Mouse (Mus musculus): Measurements from ENCODE around the gene Limch1. TPM values are rescaled to one million over a fixed set of nuclear protein-coding genes. Genes with fewer than 3 reads are reported as not detected.

The Limch1 gene
- total RNA-seq, 2 experiments from 2014 or later: not detected

DNA sequence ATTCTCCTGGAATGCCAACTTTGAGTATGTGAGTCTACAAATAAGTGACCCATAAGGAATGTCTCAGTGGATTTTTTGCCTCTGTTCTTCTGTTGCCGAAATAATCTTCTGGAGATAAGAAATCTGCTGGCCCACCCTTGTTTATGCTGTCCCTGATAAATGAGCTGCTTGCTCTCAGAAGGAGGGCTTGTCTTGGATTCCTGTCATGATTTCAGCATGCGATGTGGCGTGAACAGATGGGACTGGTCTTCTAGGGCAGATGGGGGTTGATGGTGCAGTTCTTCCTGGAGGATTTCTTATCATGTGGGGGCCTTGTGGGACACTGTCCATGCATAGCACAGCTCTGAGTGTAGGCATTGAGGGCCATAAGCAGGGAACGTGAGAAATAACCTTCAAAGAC, 116.5 kb downstream of the Limch1 start:
- ATAC-seq (replicated peaks; ENCODE audit: low FRiP score, low TSS enrichment, poor library complexity, severe bottlenecking): no peak

DNA sequence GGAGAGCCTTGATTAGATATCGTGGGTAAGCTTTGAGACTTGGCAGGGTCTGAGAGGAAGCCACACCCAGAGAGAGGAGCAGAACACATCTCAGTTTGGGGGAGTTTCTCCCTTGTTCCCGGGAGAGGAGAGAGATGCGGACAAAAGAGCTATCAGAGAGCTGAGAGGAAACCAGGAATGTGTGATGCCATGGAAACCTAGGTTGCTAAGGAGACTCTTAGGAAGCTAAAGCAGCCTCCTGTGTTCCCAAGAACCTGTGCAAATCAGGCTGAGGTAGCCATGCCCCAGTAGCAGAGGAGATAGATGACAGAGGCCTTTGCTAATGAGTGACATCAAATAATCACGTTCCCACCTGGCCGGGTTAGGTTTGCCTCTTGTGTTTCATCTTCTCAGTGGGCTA, 119.6 kb downstream of the Limch1 start:
- no peak for ATAC-seq (replicated peaks; ENCODE audit: low FRiP score, low TSS enrichment, poor library complexity, severe bottlenecking)

DNA sequence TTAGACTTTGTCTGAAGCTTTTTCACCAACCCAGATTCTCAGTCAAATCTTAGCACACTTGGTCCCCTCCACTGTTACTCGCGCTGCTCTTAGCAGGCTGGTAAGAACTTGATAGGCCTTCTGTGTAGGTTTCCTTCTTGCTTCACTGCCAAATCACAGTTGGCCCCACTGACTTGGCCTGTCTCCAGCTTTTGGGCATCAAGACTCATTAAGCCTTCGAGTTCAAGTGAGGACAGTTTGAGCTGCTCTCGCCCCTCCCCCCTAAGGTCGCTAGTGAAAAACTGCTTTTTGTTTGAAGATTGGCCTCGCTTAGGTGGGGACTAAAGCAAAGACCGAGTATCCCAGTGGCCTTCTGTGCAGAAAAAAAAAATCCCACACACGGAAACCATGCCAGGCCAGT, 120.4 kb downstream of the Limch1 start:
- no peak for ATAC-seq (replicated peaks; ENCODE audit: low FRiP score, low TSS enrichment, poor library complexity, severe bottlenecking)

DNA sequence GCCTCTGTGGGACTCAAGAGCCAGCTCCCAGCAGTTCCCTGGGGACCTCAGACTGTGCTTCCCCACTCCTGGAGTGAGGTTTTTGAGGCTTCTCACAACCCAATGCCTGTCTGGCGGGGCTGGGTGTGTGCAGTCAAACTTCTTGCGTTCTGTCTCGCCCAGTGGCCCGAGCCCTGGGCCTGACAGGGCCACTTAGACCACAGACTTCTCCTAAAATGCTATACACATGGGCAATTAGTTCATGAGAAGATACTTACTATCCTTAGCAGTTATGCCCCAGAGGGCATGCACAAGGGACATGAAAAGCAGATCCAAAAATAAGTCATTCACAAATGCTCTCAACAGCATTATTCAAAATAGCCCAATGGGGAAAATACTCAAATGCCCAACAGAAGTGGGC, 123.9 kb downstream of the Limch1 start:
- ATAC-seq (replicated peaks; ENCODE audit: low FRiP score, low TSS enrichment, poor library complexity, severe bottlenecking): no peak

DNA sequence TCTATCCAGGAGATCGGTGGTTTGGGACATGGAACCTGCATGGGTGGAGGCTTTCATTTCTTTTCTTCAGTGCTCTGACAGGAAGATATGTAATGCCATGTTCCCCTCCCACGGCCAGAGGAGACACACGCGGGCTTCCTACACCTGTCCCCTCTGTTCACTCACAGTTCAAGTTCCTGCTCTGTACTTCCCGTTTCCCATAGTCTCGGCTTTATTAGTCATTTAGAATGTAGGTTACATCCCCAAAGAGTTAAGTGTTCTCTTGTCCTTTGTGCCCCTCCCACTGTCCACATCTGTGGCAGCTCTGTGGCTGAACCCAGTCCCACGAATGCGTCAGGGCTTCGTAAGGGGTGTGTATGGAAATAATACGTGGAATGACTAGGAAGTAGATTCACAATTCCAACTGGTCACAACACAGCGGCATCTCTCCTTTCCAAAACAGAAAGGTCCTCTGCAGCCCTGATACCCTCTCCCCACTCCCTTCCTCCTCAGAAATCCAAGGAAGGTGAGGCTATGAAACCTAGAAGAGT, 126.0 kb downstream of the Limch1 start:
- ATAC-seq (replicated peaks; ENCODE audit: low FRiP score, low TSS enrichment, poor library complexity, severe bottlenecking): no peak

DNA sequence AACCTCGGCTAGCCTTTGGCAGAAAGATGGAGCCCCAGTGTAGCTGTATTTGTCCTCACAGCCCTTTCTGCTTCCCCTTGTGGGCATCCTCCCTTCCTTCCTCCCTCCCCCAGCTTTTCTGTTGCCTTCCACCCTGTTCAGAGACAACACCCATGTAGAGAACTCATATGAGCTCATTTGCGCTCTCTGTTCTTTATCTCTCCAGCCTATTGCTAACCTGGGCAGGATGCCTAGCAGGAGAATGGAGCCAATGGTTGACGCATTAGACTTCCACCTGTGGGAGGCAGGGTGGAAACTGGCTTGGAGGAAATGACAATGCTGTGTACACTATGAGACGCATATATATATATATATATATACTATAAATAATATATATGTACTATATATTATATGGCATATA, 126.4 kb downstream of the Limch1 start:
- no peak for ATAC-seq (replicated peaks; ENCODE audit: low FRiP score, low TSS enrichment, poor library complexity, severe bottlenecking)

DNA sequence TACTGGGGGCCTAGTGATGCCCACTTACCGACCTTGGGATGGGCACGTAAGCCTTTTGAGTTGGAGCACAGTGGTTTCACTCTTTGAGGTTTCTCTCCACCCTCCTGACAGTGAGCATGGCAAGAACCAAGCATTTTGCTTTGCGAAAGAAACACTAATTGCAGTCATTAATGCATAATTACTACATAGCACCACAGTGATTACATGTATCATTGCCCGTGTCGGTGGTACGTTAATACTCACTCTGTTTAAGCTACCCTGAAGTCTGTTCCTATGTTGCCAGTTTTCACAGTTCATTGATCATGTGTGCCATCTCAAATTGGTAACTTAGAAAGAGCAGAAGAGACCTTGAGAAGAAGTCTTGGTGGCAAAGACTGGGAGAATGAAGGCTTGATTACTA, 127.1 kb downstream of the Limch1 start:
- no peak for ATAC-seq (replicated peaks; ENCODE audit: low FRiP score, low TSS enrichment, poor library complexity, severe bottlenecking)

DNA sequence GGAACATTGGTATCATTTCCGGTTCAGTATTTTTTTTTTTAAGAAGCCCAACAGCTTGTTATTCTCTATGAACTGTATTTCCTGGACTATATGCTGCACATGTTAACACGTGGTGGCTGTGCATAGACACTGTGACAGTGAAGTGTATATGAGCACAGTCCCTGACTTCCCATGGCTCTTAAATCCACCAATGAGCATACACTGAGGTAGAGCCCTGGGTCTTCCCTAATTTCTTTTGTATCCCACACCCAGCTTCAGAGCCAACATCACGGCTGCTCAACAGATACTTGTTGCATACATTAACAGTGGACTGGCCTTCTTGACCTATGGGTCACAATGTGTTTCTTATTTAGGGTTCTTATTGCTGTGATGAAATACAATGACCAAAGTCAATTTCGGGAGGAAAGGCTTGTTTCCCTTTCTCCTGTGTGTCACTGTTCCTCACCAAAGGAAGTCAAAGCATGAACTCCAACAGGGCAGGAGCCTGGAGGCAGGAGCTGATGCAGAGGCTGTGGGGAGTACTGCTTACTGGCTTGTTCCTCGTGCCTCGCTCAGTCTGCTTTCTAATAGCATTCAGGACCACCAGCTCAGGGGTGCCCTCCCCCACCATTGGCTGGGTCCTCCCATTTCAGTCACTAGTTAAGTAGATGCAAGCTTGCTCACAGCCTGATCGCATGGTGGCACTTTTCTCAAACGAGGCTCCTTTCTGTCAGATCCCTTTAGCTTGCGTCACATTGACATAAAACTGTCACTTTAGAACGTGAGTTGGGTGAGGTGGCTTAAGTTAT, 130.6 kb downstream of the Limch1 start:
- ATAC-seq (replicated peaks; ENCODE audit: low FRiP score, low TSS enrichment, poor library complexity, severe bottlenecking): no peak

DNA sequence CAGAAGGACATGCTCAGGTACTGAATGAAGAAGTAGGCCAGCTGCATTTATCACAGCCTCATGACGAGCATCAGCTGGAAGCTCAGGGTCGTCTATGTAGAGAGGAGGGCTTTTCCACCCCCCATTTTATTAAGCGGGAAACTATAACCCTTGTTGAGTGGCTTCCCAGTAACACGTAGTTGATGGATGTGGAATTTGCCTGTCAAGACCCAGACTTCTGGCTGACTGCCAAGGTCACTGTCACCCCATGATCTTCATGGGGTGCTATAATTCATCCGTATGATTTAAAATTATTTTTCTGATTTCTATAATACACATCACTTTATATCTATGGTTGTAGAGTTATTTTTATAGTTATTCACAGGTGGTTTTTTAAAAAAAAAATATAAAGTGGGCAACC, 131.4 kb downstream of the Limch1 start:
- no peak for ATAC-seq (replicated peaks; ENCODE audit: low FRiP score, low TSS enrichment, poor library complexity, severe bottlenecking)

DNA sequence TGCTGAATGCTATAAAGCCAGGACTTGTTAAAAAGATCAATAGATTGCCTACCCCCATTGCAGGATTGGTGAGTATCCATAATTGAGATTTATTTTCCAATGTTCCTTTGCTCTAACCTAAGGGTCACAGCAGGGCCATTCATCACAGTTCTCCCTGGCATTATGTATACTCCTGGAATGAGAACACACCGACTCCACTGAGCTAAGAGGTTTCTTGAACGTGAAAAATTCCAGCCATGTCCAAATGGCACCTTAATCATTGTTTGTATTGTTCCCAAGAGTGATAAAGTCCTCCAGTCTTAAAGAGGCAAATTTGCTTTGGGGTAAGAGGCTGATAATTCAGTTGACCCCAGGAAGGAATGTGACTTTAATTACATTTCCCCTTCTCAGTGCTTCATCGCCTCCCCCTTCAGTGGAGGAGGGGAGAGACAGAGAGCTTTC, 136.3 kb downstream of the Limch1 start:
- ATAC-seq (replicated peaks; ENCODE audit: low FRiP score, low TSS enrichment, poor library complexity, severe bottlenecking): no peak

DNA sequence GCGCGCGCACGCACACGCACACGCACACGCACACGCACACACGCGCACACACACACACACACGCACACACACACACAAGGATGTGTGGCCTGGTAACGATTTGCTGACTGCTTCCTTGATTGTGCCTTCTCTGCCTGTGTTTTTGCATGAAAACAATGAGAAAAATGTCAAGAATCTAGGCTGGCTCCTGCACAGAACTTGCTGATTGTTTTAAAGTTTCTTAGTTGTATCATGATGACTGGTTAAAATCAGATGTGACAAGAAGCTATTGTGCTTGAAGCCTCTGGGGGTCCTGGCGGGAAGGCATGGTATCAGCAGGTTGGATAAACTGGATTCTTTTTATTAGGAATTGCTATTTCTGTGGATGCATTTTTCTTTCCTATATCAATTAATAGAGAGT, 137.1 kb downstream of the Limch1 start:
- no peak for ATAC-seq (replicated peaks; ENCODE audit: low FRiP score, low TSS enrichment, poor library complexity, severe bottlenecking)

DNA sequence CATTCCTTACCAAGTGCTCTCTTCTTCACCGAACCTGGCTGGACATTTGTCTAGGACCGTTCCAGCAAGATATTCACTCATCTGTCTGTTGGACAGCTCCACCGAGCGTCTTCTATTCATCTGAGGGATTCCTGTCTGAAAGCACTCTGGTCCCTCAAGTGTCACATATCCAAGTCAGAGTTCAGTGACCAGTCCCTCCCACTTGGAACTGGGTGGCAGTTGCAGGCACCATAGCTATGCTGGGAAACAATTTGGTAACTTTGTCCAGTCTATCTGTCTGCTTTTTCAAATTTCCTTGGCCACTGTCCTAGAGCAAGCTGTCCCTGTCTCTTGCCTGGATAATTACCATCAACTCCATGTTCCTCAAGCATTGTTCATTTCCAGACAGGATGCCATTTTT, 138.9 kb downstream of the Limch1 start:
- ATAC-seq (replicated peaks; ENCODE audit: low FRiP score, low TSS enrichment, poor library complexity, severe bottlenecking): no peak

DNA sequence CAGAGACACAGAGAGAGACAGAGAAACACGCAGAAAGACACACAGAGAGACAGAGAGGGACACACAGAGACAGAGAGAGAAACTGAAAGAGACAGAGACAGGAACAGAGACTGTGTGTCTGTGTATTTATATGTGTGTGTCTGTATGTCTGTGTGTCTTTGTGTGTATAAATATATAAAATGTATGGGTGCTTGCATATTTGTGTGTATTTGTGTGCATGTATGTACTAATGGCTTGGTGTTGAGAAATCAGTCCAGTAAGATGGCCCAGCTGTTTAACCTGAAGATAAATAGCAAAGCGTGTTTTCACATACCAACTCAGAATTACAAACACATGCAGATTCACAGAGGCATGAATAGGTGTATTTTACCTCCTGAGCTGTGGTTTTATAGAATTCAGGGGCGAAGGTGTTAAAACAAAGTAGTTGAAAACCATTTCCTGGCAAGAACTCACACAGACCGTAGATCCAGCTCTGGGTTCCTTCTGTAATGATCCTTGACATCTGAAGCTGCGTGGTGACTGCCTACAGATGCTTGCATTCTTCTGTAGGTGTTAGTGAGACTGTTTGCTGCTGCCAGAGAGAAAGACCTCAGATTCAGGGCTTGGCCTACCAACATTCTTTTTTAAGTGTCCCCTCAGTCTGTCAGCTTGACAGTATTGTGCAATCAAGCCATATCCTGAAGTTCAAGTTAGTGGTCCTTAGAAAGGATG, 140.9 kb downstream of the Limch1 start:
- ATAC-seq (replicated peaks; ENCODE audit: low FRiP score, low TSS enrichment, poor library complexity, severe bottlenecking): no peak

DNA sequence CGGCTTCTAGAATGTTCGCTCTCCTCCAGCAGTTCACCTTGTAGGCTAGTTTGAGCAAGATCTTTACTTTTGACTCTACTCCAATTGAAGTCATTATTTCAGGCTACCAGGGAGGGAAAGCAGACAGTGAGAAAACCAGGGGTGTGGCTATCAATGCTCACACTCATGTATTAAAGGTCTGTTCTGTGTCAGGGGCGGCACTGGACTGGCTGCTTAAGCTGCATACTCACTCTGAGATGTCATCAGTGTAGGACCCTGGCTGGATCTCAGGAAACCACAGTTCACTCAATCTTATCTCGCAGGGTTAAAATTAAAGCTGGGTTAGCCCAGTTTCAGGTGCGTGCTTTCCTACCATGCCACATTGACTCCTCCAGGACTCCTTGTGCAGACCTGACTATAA, 142.4 kb downstream of the Limch1 start:
- ATAC-seq (replicated peaks; ENCODE audit: low FRiP score, low TSS enrichment, poor library complexity, severe bottlenecking): no peak

DNA sequence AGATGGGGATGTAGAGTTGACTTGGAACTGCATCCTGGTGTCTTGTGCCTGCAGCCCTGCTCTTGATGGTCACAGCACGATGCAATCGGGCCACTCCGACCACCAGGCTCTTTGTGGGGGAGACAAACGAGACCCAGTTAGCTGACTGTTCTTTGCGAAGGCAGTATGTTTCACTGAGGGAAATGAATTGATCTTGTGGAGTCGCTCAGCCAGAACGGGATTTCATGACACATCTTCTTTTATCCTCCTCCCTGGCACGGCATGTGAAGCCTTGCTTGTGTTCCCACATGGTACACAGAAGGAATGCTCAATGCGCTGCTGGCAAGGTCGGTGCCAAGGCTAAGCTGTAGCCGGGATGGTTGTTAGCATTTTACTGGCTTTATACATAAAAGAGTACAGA, 143.7 kb downstream of the Limch1 start:
- no peak for ATAC-seq (replicated peaks; ENCODE audit: low FRiP score, low TSS enrichment, poor library complexity, severe bottlenecking)

DNA sequence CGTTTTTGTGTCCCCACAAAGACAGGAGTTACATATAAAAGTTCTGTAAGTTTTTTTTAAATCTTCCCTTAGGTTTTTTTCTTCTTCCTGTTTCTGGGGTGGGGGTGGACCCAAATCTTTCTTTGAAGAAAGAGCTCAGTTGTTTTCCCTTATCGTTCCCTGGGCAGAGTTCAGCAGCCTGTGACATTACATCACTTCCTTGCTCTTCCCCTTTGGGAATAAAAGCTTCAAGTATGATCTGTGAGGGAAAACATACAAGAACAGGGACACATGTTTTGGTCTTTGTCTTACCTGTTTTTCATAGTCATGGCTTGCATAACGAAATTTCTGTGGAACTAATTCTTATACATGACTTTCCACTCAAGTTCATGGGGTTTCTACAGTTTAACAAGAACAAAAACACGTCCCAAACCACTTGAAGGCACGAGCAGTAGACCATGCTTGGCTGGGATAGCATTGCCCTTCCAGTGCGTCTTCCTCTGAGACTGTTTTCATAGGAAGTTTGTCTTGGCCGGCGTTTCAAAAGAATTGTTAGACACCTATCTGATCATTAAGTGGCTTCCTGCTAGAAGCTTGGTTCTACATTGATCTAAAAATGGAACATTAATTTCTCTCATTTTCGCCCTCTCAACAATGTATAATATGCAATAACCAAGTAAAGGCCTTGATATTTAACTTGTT, 150.0 kb downstream of the Limch1 start:
- ATAC-seq (replicated peaks; ENCODE audit: low FRiP score, low TSS enrichment, poor library complexity, severe bottlenecking): no peak

DNA sequence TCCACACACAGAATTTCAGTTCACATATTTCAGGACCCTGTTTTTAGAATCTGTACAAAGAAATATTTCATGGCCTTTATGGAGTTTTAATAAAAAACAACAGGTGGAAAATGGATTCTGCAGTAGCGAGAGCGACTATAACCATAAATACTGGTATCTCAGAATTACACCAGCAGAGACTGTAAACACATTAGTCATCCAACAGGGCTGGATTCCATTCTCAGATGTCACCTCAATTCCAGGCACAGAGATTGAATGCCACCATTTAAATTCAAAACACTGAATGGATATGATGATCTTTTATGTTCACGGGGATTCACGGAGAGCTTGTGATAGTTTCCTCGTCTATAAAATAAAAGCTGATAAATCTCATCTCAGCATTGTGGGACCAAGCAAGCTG, 152.0 kb downstream of the Limch1 start:
- no peak for ATAC-seq (replicated peaks; ENCODE audit: low FRiP score, low TSS enrichment, poor library complexity, severe bottlenecking)

DNA sequence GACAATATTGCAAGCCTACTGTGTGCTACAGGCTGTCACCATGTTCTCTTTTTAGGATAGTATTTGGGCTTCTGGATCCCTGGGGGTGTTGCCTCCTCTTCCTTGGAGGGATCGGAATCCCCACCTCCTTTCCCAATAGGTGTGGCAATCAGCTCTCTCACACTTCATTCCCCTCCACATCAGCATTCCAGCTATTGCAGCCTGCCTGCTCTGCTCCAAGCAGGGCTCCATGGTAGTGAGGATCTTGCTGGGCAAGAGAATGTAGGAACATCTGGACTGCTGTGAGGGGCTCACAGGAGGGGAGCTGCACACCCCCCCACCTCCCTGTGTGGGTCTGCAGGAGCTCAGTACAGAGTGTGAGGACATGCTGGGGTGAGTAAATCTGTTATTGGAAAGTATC, 152.6 kb downstream of the Limch1 start:
- no peak for ATAC-seq (replicated peaks; ENCODE audit: low FRiP score, low TSS enrichment, poor library complexity, severe bottlenecking)

DNA sequence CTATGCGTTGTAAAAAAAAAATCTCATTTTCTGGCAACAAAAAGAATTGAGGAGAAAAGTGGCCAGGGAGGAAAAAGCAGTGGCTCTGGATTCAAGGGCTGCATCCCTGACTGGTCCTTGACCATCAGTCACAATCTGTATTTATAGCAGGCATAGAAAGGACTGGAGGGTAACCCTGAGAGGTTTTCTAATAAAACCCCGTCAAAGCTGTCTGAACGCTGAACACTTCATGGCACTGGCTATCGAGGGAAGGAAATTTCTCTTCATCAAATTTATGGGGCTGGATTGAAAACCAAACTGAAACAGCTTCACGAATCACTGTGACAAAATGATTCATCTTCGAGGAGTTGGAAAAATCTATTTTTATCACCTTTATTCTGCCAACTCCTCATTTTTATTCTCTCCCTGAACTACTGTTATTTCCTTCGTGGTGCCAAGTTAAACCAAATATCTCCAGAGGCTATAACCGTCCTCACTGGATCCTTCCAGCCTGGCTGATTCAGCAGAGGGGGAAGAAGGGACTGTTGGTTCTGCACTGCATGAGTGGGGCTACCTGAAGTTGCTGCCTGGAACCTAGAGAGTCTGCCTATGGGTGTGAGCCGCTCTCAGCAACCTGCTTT, 153.3 kb downstream of the Limch1 start:
- no peak for ATAC-seq (replicated peaks; ENCODE audit: low FRiP score, low TSS enrichment, poor library complexity, severe bottlenecking)

DNA sequence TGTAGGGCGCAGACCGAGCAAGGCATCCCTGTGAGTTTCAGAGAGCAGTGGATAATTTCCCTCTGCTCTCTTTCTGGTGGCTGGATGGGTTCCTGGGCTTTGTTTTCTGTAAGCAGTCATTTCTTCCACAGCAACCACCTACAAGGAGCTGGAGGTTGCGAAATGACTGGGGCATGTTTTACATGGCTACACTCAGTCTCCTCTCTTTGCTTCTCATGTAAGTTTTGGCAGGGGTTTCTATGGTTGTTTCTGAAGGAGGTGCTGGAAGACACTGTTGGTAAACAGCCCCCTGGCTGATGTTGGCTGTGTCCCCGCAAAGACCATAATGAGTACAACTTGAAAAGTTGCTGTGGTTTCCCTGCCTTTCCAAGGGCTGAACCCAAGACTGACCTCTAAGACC, 155.5 kb downstream of the Limch1 start:
- no peak for ATAC-seq (replicated peaks; ENCODE audit: low FRiP score, low TSS enrichment, poor library complexity, severe bottlenecking)

Data from megakaryocyte-erythroid progenitor cell, adult 5-6 weeks (primary cell).